Mouse (Mus musculus) hematopoietic stem cell, adult 5-6 weeks (primary cell): ENCODE measurements around the gene Atg4a. TPM values are rescaled to one million over a fixed set of nuclear protein-coding genes. Genes with fewer than 3 reads are reported as not detected.

Experiments
- ATAC-seq, 2 experiments: fragments of 125-278 bp in 1 of 2; replicated peaks in 1 of 2; 2 replicates each; pipeline ENCODE4 v1.8.0; 2016 to 2017; ENCODE audit warnings: inconsistent platforms in 2 of 2, mild to moderate bottlenecking in 2 of 2, moderate number of reproducible peaks in 2 of 2, low read depth in 1 of 2, moderate TSS enrichment in 1 of 2; ENCODE audit not compliant: low FRiP score in 2 of 2, poor library complexity in 2 of 2, severe bottlenecking in 2 of 2, insufficient read depth in 1 of 2, low TSS enrichment in 1 of 2
- total RNA-seq: library from RNA; stranded (forward); fragments of 172-1452, 232-1000 nt; gene quantifications from 2 replicates; pipeline ENCODE4 v1.2.3, GENCODE M21; 2017

Atg4a gene
- 26.4 and 29.1 TPM in 2 replicates for total RNA-seq

DNA sequence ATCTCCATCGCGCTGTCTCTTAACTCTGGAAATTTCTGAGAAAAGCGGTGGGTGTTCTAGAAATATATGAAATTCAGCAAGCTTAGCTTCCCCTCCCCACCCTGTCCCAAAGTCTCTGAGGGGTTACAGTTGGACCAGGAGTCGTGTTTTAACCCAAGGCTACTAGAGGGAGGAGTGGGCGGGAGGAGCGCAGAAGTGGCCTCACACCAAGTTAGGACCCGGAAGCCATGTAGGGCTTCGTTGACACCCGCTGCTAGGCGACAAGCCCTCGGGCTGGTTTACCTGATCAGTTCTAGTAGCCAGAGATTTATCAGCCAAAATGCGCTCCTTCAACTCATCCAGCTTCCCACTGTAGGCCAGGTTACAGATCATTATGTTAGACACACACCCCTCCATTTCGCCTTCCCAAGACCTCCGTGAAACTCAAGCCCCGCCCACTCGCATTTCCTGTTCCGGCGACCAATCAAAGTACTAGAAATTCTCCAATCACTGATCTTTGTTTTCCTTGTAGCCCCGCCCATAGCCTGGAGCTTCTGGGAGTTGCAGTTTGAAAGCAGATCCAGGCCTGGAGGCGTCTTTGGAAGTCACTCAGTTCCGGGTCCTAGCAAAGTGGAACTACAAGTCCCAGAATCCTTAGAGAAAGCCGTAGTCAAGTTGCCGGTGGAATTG is at the start of gene Atg4a, which contains the start of gene Psmd10:
Gene Atg4a (plus strand): TSS at position 636 of the 669 bp plus-strand sequence.
Gene Psmd10 (minus strand): TSS at position 457 of the 669 bp plus-strand sequence.
- ATAC-seq: peak; percentile 98 to 99

DNA sequence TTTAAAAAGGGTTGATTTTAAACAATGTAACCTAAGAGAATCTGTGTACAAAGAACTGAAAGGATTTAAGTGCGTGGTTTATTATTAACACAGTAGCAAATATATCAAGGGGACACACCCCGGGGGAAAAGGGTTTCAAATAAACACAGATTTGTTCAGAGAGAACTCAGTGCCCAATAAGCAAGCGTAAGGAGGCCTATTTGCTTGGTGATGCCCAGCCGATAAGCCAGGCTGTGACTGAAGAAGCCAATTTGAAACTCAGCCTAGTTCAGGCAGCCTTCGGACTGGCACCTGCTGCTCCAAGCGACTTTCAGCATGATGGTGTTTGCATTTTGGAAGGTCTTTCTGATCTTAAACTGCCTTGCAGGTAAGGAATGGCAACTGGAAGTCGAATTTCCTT is 49.3 kb upstream of the Atg4a start, which contains the start of gene Vsig1:
Gene Vsig1 (plus strand): TSS at position 249 of the 400 bp plus-strand sequence.
- no peak for ATAC-seq

DNA sequence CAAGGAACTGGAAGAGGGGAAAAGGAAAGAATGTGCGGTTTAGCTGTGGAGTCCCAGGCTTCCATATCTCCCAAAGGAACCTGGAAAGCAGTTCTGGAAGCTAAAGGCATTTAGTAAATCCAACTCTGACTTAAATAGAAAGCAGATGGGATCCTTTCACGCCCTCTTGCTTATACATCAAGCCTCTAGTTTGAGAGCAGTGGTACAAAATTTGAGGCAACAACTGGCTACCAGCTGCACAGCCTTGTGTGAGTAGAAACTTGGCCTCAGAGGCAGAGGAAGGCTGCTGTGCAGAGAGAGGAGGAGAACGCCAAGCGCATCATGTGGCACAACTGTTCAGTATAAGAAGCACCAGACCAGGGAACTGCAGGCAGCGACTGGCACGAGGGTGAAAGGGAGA is 35.4 kb upstream of the Atg4a start:
- ATAC-seq: no peak

DNA sequence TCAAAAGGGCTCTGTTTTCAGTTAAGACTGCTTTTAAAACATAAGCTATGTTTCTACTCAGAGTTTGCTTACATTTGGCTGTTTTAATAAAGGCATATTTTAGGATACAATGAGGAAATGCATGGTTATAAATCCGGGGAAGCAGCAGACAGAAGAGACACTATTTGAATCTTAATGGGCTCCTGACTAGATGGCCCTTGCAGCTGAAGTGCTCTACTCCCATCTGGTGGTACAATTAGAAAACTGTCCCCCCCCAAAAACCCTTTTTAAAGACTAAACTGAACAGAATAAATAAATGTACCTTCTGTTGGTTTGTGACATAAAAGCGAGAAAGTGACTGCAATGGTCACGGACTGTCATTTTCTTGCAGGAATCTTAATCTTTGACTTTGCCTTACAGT is 24.6 kb upstream of the Atg4a start:
- ATAC-seq: no peak

DNA sequence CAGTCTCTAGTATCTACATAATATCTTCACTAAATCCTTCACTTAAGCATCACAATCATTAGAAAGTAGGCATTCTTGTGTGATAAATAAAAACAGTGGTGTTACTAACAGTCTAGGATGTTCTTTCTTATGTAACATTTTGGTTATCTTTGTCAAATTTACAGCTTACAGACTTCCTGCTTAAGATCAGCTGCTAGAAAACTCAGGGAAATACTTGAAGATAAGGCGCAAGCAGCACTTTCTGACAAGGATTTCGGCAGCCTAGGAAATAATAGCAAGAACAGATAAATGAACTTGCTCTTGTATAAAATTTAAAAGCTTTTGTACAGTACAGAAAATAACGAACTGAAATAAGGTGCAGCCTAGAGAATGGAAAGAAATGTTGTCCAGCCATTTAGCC is 23.4 kb upstream of the Atg4a start:
- no peak for ATAC-seq

DNA sequence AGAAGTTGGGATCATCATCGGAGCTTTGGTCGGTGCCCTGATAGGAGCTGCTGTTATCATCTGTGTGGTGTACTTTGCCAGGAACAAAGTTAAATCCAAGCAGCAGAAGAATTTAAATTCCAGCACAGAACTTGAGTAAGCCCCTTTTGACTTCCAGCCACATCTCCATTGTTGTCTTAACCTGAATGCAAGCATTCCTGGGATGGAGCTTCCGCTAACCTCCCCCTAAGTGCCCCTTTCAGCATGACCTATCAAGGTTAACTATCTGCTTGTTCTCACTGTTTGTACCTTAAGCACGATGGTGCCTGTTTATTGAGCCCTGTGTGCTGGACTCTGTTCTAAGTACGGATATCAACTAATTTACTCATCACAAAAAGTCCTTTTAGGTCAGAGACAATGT is 20.4 kb upstream of the Atg4a start:
- no peak for ATAC-seq

DNA sequence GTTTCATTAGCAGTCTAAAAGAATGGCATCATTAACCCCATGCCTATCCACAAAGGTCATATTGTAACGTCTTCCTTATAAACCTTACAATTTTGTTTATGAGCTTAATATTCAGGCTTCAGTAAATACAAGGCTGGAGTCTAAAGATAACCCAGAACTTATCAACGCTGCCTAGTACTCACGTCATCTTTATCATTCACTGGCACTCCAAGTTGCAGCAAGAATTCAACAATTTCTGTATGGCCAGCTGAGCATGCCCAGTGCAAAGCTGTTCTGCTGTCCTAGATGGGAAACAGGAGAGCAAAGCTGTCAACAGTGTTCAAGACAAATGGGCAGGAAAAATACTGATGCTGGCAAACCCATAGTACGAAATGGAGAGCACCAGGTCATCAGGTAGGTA is 3.1 kb upstream of the Atg4a start:
- ATAC-seq: no peak

DNA sequence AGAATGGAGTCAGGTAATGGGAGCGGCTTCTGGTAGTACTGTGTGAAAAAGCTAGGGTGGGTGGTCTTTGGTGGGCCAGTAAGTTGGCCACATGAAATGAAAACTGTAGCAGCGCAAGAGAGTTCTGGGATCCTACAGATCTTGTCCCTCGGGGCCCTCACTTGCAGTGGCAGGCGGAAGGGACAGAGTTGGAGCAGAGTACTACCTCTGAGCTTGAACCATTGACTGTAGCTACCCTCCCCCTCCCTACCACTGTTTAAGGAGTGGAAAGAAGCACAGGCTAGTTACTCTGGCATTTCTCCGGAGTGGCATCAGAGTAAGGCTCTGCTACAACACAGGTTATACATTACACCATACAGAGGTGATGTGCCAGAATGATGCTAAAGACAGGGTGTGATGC is 252 bp downstream of the Atg4a start:
- peak; percentile 24 to 36 for ATAC-seq

DNA sequence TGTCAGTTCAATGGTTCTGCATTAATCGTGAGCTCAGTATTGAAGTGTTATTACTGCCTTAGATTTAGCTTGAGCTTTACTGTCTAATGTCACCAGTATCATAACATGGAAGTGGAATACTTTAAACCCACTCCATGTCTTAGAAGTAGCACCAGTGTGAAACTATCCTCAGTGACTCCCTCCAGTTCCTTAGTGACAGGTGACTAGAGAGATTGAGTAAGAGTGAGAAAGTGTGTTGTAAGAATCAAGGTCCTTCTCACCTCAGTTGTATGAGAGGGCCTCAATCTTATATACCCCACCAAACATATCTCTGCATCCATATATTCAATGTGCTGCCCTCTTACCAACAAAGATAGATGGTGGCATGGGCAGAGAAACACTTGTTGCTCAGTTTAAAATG is 22.2 kb downstream of the Atg4a start:
- ATAC-seq: no peak

DNA sequence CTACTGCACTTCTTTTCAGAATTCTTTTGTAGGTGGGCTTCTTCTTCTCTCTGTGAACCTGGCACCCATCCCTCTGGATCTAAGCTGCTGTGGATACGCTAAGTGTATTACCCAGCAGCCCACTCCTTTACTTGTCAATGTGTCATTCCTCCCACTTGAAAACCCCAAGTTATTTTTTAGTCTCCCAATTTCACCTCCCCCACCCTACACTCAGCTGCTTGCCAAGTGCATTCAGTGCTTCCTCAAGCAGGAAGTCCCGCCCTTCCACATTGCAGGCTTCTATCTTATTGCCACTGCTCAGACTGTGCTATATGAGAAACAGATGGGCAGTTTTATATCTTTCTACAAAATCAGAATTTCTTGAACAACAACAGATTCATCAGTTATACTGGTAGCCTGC is 22.8 kb downstream of the Atg4a start:
- ATAC-seq: peak; percentile 69 to 76; a peak in 2 of 4 replicates

DNA sequence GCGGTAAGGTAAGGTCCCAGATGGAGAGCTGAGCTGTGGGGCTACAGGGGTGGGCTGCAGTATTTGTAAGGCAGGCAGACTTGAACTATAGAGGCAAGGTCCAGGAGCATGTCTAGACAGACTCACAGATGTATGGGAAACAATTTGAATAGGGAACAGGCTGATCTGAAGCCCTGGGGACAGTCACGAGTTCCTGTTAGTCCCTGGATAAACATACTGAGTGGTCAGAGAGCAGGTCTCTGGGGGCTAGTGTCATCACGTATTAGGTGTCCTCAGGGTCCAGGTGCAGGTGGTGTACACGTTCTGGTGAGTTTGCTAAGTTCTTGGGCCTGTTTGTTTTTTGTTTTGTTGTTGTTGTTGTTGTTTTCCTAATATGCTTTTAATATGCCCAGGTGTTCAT is 23.5 kb downstream of the Atg4a start:
- no peak for ATAC-seq

DNA sequence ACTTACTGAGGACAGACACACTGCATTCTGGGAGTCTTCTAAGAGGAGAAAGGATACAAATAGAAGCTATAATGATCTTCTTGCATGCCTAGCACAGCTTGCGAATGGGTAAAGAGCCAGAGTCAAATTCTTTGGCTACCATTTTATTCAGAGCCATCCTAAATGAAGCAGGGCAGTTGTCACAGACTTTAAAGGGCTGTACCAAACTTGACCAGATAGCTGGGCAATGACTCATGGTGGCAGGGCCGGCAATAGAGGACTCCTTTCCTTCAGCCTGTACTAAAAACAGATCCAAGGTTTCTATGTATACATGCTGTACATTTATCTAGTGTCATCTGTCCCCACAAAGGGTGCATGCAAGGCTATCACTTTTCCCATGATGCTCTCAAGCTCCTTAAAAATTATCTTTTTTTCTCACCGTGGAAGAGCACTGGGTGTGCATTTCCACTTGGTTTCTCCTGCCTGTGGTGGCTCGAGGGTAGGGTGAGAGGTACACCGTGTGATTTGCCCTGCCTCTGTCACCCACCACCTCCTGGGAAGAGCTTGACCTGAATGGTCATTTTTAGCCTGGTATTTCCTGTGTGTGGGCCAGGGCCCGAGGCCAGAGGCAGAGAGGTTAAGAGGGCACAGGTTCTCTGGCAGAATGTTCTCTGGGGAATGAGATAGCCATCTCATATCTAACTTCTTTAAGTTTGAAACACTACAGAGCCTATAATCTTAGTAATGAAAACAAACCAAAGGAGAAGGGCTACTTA is 26.7 kb downstream of the Atg4a start:
- ATAC-seq: no peak

DNA sequence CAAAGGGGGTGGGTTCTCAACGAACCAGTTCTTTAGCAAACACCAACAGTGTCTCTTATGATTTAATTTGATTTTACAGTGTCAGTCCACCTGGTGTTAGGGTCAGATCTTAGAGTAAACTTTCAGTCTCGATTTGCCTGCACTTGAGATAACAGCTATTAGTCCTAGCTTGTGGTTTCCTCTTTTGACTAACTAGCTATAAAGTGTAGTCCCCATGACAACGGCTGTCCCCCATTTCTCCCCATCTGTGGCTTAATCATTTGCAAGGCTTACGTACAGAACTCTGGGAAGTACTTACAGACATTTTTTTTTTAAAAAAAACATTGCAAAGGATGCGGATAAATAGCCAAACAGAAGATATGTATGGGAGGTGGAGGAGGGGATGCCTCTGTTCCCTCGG is 28.1 kb downstream of the Atg4a start:
- peak; percentile 82 to 97 for ATAC-seq

DNA sequence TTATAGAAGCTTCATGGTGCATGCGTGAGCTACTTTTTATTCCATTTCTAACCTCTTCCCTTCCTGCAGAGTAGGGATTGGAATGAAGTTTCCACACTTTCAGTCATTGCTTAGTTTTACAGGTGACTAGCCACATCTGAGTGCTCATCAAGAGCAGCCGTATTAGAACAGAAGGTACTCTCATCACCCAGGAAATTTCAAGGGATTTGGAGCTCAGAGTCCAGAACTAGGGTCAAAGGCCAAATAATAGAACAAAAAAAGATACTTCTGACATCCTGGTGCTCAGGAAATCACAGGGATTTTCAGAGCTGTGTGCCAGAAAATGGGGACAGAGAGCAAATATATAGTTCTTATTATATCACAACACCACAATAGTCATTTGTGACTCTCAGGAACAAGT is 28.5 kb downstream of the Atg4a start:
- ATAC-seq: no peak

DNA sequence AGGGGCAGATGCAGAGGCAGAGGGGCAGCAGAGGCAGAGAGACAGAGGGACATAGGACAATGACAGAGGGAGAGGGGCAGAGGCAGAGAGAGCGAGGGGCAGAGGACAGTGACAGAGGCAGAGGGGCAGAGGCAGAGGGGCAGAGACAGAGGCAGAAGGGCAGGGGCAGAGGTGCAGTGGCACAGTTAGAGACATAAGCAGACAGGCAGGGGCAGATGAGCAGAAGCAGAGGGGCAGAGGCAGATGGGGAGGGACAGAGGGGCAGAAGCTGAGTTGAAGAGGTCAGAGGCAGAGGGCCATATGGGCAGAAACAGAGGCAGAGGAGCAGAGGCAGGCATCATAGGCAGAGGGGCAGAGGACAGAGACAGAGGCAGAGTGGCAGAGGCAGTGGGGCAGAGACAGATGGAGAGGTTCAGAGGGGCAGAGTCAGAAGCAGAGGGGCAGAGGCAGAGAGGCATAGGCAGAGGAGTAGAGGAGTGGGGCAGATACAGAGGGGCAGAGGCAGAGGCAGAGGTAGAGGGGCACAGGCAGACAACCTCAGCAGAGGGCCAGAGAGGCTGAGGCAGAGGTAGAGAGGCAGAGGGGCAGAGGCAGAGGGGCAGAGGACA is 40.3 kb downstream of the Atg4a start:
- ATAC-seq: peak; percentile 17 to 29; a peak in 3 of 4 replicates

DNA sequence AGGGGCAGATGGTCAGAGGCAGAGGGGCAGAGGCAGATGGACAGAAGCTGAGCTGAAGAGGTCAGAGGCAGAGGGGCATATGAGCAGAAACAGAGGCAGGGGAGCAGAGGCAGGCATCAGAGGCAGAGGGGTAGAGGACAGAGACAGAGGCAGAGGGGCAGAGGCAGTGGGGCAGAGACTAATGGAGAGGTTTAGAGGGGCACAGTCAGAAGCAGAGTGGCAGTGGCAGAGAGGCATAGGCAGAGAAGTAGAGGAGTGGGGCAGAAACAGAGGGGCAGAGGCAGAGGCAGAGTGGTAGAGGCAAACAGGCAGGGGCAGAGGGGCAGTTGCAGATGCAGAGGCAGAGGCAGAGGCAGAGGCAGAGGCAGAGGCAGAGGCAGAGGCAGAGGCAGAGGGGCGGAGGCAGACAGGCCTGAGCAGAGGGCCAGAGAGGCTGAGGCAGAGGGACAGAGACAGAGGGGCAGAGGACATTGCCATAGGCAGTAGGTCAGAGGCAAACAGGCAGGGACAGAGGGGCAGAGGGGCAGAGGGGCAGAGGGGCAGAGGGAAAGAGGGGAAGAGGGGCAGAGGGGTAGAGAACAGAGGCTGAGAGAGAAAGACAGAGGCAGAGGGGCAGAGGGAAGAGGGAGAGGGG is 41.3 kb downstream of the Atg4a start:
- no peak for ATAC-seq

DNA sequence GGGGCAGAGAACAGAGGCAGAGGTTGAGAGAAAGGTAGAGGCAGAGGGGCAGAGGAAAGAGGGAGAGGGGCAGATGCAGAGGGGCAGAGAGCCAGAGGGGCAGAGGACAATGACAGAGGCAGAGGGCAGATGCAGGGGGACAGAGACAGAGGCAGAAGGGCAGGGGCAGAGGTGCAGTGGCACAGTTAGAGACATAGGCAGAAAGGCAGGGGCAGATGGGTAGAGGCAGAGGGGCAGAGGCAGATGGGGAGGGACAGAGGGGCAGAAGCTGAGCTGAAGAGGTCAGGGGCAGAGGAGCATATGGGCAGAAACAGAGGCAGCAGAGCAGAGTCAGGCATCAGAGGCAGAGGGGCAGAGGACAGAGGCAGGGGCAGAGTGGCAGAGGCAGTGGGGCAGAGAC is 42.2 kb downstream of the Atg4a start:
- 0 out of 4 replicates have a peak, but pooled peaks of 1 of the 2 experiments have one; percentile 32 for ATAC-seq

DNA sequence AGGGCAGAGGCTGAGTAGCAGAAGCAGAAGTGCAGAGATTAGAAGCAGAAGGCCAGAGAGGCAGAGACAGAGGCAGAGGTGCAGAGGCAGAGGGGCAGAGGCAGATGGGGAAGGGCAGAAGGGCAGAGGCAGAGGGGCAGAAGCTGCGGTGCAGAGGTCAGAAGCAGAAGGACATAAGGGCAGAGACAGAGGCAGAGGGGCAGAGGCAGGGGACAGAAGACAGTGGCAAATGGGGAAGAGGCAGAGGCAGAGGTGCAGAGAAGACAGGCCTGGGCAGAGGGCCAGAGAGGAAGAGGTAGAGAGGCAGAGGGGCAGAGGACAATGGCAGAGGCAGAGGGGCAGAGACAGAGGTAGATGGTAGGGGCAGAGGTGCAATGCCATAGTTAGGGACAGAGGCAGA is 193.0 kb downstream of the Atg4a start:
- peak; percentile 62 to 73 for ATAC-seq
